Mouse (Mus musculus) ES-Bruce4 (cell line): ENCODE measurements around the gene Tasp1.
A peak's percentile ranks its signal among the peaks of the same experiment; 100 is the strongest.

Experiments
- CTCF ChIP-seq: IDR thresholded peaks from one replicate; pipeline ENCODE4 v1.8.1; 2011; ENCODE audit warnings: low read depth, low read length
- EP300 ChIP-seq: IDR thresholded peaks from 2 replicates; pipeline ENCODE4 v1.6.1; 2011; ENCODE audit warnings: low read depth, low read length; ENCODE audit not compliant: insufficient read depth
- POLR2A ChIP-seq: IDR thresholded peaks from one replicate; pipeline ENCODE4 v1.8.1; 2011; ENCODE audit warnings: low read length; ENCODE audit not compliant: insufficient read depth

- no peak for TF ChIP-seq CTCF
- peak; percentile 88 for TF ChIP-seq EP300
- no peak for TF ChIP-seq POLR2A
Observed at GRCm38 (mm10) chr2:139873762-139874161, 192.8 kb downstream of the Tasp1 start.
